Mouse (Mus musculus): ENCODE measurements around the gene Rasl11a. TPM values are rescaled to one million over a fixed set of nuclear protein-coding genes. Genes with fewer than 3 reads are reported as not detected.
"Not testable (repeated sequence)": the region's sequence is repeated elsewhere in the genome, so short reads cannot be mapped to it uniquely, and the experiment has no call there.

Rasl11a gene
- polyA plus RNA-seq, 1 experiment from 2014 or later = 7.6 TPM

- H3K27me3 ChIP-seq (ENCODE audit: control insufficient read depth, insufficient read depth, low read length); ATAC-seq (ENCODE audit: low FRiP score); H3K9me3 ChIP-seq (ENCODE audit: control insufficient read depth, low read length); DNase-seq (ENCODE audit: low spot score); H3K9ac ChIP-seq; H3K4me3 ChIP-seq (replicated peaks; ENCODE audit: low read length); H3K4me1 ChIP-seq (replicated peaks; ENCODE audit: control insufficient read depth, insufficient read depth, low read length); H3K27ac ChIP-seq; H3K36me3 ChIP-seq (replicated peaks; ENCODE audit: control insufficient read depth, insufficient read depth); H3K4me2 ChIP-seq (replicated peaks): not testable (repeated sequence)
- 95% methylated on average over 15 of the region's 16 CpGs for WGBS
Measured at GRCm38 (mm10) chr5:146895667-146896066, 50.8 kb downstream of the Rasl11a start.

- Histone ChIP-seq H3K27me3 (ENCODE audit: control insufficient read depth, insufficient read depth, low read length) (no peaks in the 10 kb centered on the region), H3K4me1 (replicated peaks; ENCODE audit: control insufficient read depth, insufficient read depth, low read length) (no peaks in the 10 kb centered on the region), H3K4me2 (replicated peaks) (no peak overlapping the region), H3K36me3 (replicated peaks; ENCODE audit: control insufficient read depth, insufficient read depth) (no peaks in the 10 kb centered on the region), H3K27ac (no peak overlapping the region), H3K9ac (no peak overlapping the region), H3K9me3 (ENCODE audit: control insufficient read depth, low read length) (no peaks in the 10 kb centered on the region), H3K4me3 (replicated peaks; ENCODE audit: low read length) (no peak overlapping the region)
- WGBS = 78% methylated on average over 13 of the region's 13 CpGs
- DNase-seq (ENCODE audit: low spot score) (no peak), ATAC-seq (ENCODE audit: low FRiP score) (no peak)
Measured at GRCm38 (mm10) chr5:146896973-146897372, 52.1 kb downstream of the Rasl11a start.

Other genes starting within 250 kb of the Rasl11a start
- 12.1 and 13.8 TPM in 2 replicates for gene Usp12, start 50.1 kb upstream of the Rasl11a start, polyA plus RNA-seq (2014; fragmentation: Nextera tagmentation; extraction: Ambion mirVana)
- gene Rpl21, start 12.2 kb upstream of the Rasl11a start, polyA plus RNA-seq (2014; fragmentation: Nextera tagmentation; extraction: Ambion mirVana) = 361 and 419 TPM in 2 replicates
- gene Gtf3a, start 103.6 kb downstream of the Rasl11a start, polyA plus RNA-seq (2014; fragmentation: Nextera tagmentation; extraction: Ambion mirVana) = 99.5 and 103 TPM in 2 replicates
- 27.4 and 28.5 TPM in 2 replicates for gene Mtif3, start 118.7 kb downstream of the Rasl11a start, polyA plus RNA-seq (2014; fragmentation: Nextera tagmentation; extraction: Ambion mirVana)
- gene Lnx2, start 231.5 kb downstream of the Rasl11a start, polyA plus RNA-seq (2014; fragmentation: Nextera tagmentation; extraction: Ambion mirVana) = 5.0 and 5.6 TPM in 2 replicates
- gene Polr1d, start 232.0 kb downstream of the Rasl11a start, polyA plus RNA-seq (2014; fragmentation: Nextera tagmentation; extraction: Ambion mirVana) = 109 and 113 TPM in 2 replicates

Measured in hindbrain, embryonic 14.5 days (tissue).